Mouse (Mus musculus) ES-Bruce4 (cell line): Measurements from ENCODE around the gene Tm4sf20.

Experiments
- CTCF ChIP-seq: IDR thresholded peaks from one replicate; pipeline ENCODE4 v1.8.1; 2011; ENCODE audit warnings: low read depth, low read length
- EP300 ChIP-seq: IDR thresholded peaks from 2 replicates; pipeline ENCODE4 v1.6.1; 2011; ENCODE audit warnings: low read depth, low read length; ENCODE audit not compliant: insufficient read depth

DNA sequence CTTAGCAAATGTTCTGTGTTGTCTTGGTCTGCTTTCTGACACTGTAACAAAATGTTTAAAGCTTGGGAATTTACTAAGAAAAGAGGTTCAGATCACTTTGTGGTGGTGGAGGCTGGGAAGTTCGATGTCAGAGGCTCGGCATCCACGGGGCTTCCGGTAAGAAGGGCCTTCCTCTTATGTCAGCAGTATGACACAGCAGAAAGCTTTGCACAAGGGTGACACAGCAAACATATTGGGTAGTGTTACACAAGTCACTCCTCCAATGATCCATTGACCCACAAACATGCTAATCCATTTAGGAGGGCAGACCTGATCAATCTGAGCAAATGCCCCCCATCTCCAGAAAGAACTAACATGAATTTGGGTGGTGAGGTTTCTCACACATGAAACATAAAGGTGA is 28.8 kb upstream of the Tm4sf20 start:
- no peak for TF ChIP-seq EP300
- TF ChIP-seq CTCF, result no peak
